Mouse (Mus musculus): ENCODE measurements around the gene Upp1.

Gene Upp1

DNA sequence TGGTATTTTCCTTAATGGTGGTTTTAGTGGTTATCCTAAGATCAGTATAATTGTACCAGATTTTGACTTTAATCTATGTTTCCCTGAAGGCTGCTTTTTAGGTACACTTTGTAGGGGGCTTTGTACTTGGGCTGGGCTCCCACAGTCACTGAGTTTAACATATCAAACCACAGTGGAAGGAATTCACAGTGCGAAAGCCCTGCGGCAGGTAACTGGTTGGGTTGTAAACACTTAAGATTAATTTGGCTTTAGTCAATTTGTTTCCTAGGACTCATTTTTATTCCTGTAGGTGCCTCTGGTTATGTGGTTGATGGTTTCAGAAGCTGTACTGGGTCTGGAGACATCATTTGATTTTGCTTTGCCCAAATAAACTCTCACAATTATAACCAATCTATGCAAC lies 49.4 kb downstream of the Upp1 start:
- no peak for DNase-seq

- no peak for DNase-seq
Observed at GRCm38 (mm10) chr11:9181477-9181876, 63.6 kb downstream of the Upp1 start.
